Mouse (Mus musculus) adrenal gland, adult 2 months (tissue): ENCODE measurements around the gene Col27a1. TPM values are rescaled to one million over a fixed set of nuclear protein-coding genes. Genes with fewer than 3 reads are reported as not detected.
A peak's percentile ranks its signal among the peaks of the same experiment; 100 is the strongest.

ENCODE experiments used
- DNase-seq: peaks from one replicate; pipeline ENCODE4 v3.0.0; 2021
- polyA plus RNA-seq: library from polyadenylated mRNA; depleted of rRNA; stranded (reverse); fragments of >200 nt; gene quantifications from 2 replicates; pipeline ENCODE4 v1.2.3, GENCODE M21; 2012
- total RNA-seq, 2 experiments: library from RNA; stranded (reverse); gene quantifications; 2 replicates each; pipeline ENCODE4 v1.2.3; 2021

Col27a1 gene
- total and polyA plus RNA-seq, 3 experiments, result 8.4 to 13.0 (median 12.9) TPM

GRCm38 (mm10) chr4:63260506-63260905, 46.7 kb downstream of the Col27a1 start:
- no peak for DNase-seq

DNA sequence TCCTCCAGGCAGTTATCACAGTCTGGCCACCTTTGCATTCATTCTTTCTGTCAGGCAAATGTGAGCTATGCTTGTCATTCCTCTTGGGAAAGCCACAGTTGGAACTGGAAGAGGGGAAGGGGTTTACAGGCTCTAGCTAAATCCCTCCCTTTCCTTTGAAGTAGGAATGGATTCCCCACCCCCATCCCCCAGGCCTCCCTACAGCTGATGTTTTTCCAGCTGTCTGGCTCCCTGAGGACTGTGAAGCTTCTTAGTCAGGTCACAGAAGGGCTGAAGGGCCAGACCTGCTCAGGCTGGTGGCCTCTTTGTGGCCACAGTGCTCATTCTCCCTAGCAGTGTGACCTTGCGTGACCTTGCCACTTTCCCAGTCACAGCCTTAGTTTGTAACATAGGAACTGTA, 49.1 kb downstream of the Col27a1 start:
- DNase-seq, result no peak

DNA sequence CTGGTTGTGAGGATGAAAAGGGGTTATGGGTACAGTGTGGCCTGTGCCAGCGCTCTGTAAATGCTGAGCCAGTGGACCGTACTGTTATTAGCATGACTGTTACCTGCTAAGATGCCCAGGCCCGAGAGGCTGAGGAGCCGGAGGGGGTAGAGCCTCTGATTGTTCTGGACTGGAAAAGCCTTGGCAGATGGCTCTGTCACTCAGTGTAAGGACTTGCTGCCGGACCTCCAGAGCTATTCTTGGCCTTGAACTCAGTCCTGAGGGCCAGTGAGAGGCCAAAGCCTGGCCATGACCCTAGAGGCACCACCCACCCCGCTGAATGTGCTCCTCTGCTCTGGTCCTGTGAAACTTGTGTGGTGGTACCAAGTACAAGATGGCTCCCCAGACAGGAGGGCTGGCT, 52.5 kb downstream of the Col27a1 start:
- DNase-seq, result no peak

- DNase-seq, result no peak
These were observed 53.3 kb downstream of the Col27a1 start for GRCm38 (mm10) chr4:63267121-63267520.

- no peak for DNase-seq
These were observed 53.8 kb downstream of the Col27a1 start for GRCm38 (mm10) chr4:63267586-63267985.

DNA sequence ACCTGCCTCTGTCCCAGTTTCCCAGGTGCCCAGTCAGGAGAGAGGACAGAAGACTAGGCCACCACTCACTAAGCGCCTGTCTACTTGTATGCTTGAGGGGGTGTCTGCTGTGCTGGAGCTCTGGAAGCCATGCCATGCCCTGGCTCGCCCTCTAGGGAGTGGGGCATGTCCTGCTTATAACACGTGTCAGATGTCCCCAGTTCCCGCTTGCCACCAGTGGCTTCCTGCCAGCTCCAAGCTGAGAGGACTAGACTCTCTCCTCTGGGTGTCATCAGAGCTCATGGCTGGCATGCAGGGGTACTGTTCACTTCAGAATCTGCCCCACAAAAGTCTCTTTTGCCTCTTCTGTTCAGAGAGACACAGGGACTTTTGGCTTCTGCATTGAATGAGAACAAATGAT, 55.0 kb downstream of the Col27a1 start:
- DNase-seq, result no peak

GRCm38 (mm10) chr4:63274516-63274915, 60.7 kb downstream of the Col27a1 start:
- DNase-seq, result no peak

GRCm38 (mm10) chr4:63275251-63275650, 61.4 kb downstream of the Col27a1 start:
- no peak for DNase-seq

DNA sequence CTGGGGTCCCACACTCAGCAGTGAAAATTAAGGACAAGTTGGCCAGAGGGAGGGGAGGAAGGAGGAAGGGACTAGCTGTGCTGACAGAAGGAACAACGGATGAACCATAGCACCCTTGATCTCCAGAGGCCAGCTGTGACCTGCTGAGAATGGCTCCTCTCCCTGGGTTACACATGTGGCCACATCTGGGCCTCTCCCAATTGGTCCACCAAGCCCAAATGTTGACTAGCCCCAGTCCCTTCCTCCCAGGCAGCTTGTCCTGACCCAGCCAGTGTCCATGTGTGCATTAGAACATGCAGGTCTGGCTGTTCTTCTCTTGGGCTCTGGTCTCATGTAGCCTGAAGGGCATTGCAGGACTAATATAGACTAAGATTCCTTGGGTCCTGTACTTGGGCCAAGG, 62.8 kb downstream of the Col27a1 start:
- DNase-seq, result no peak

DNA sequence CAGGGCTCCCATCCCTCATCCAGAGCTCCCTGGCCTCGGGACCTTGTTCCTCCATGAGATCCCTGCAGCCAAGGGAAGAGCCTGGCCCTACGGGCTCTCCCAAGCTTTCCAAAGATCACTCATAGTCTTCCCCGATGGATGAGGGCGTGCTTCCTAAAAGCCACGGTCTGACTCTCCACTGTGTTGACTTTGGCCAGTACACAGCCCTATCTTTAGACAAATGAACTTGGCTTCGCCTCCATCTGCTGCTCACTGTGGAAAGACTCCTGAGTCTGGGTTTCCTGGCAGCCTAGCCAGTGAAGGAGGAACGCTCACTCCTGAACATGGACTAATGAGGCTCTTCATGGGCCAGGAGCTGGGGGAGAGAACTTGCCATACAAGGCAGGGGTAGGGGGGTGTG, 65.0 kb downstream of the Col27a1 start:
- peak; percentile 20 for DNase-seq

DNA sequence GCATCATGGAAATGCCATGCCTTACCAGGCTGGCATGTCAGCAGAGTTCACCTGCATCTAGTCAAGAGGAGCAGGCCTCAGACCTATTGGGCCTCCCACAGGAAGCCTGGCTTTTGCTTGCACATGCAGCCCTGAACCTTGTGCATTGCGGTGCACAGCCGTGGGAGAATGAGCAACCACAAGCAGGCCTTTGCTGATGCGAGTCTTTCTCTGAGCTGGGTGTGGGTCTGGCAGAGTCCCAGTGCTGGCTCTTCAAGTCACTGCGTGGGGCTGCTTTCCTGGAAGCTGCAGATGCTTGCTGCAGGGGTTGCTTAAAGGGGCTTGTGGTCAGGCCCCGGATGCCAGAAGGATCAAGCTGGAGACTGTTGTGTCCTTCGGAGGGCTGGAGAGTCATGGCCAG, 67.9 kb downstream of the Col27a1 start:
- no peak for DNase-seq

- peak; percentile 55 for DNase-seq
These were observed 69.5 kb downstream of the Col27a1 start for GRCm38 (mm10) chr4:63283319-63283718.

DNA sequence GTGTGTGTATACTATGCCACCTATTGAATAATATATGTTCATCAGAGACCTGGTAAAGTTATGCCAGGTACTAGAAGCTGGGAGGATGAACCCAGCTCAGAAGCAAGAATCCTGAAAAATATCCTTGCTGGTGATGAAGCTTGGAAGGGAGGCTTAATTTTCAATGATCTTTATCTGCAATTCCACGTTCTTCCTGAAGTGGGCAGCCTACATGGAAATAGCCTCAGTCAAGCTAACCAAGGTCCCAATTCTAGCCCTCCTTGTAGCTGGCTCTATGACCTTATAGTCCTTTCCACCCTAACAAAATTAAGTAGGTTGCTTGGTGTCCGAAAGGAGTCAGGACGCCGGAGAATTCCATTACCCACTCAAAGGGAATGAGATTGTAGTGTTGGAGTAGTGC, 72.2 kb downstream of the Col27a1 start:
- no peak for DNase-seq

DNA sequence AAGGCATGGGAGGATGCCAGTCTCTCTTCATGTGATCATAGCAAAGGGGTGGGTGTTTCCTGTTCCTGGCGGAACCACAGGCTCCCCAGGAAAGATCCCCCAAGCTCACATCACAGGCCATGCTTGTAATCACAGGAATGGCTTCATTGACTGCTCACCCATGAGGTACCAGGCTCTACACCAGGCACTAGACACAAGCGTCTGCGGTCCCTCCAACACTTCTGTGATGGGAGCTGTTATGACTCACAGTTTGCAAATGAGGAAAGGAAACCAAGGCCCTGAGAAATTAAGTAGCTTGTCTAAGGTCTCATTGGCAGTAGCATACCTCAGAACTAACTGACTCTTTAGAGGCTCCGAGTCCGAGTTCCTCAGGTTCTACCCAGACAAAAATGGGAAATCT, 74.7 kb downstream of the Col27a1 start:
- DNase-seq, result no peak

GRCm38 (mm10) chr4:63290081-63290480, 76.3 kb downstream of the Col27a1 start:
- no peak for DNase-seq

GRCm38 (mm10) chr4:63291075-63291474, 77.3 kb downstream of the Col27a1 start:
- peak; percentile 49 for DNase-seq

GRCm38 (mm10) chr4:63291658-63292057, 77.9 kb downstream of the Col27a1 start:
- no peak for DNase-seq

GRCm38 (mm10) chr4:63295641-63296040, 81.8 kb downstream of the Col27a1 start:
- no peak for DNase-seq

- DNase-seq, result no peak
These were observed 82.5 kb downstream of the Col27a1 start for GRCm38 (mm10) chr4:63296263-63296662.

DNA sequence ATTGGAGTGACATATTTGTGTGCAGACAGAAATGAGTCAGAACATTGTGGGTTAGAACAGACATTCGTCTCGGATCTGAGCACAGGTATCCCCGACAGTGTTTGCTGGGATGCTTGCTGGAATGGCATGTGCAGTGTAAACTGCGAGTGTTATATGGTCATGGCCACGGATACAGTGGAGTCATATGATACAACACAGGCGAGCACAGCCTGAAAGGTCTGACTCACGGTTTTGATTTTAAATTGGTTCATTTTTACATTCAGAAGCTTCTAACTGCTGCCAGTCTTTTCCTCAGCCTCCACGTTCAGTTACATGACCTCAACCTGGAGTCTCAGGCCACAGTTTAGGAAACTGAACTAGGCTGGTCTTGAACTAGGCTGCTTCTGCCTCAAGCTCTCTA, 83.1 kb downstream of the Col27a1 start:
- DNase-seq, result no peak

DNA sequence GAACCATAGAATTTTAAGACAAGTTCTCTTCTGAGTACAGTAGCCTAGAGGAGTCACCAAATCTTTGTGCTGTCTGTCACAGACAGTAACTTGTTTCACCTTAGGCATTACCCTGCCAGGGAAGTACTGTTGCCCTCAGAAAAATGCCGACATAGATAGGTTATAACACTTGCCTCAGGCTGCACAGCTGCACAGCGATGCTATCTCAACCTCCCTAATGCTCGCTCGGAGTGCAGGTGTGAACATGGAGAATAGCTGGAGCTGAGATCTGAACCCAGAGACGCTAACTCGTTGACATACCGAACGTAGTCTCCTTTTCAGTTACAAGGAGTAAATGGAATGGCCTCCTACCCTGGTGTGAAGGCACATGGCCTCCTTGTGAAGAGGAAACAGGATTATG, 84.4 kb downstream of the Col27a1 start:
- DNase-seq, result no peak

GRCm38 (mm10) chr4:63302641-63303040, 88.8 kb downstream of the Col27a1 start:
- no peak for DNase-seq

GRCm38 (mm10) chr4:63307175-63308062, 93.6 kb downstream of the Col27a1 start:
- peak; percentile 87 for DNase-seq

GRCm38 (mm10) chr4:63308316-63308715, 94.5 kb downstream of the Col27a1 start:
- peak; percentile 15 for DNase-seq
